Mouse (Mus musculus): ENCODE measurements around the gene Tbcd.

Tbcd gene

GRCm38 (mm10) chr11:121601422-121601821, 149.7 kb downstream of the Tbcd start:
- DNase-seq = no peak

GRCm38 (mm10) chr11:121605604-121606003, 153.9 kb downstream of the Tbcd start:
- DNase-seq = no peak

- DNase-seq = no peak
These were observed 159.2 kb downstream of the Tbcd start for GRCm38 (mm10) chr11:121610976-121611375.

- DNase-seq = no peak
These were observed 164.3 kb downstream of the Tbcd start for GRCm38 (mm10) chr11:121615961-121616485.

- no peak for DNase-seq
These were observed 164.8 kb downstream of the Tbcd start for GRCm38 (mm10) chr11:121616501-121616900.

GRCm38 (mm10) chr11:121617371-121617770, 165.6 kb downstream of the Tbcd start:
- DNase-seq = peak; percentile 50 to 51

- no peak for DNase-seq
These were observed 173.3 kb downstream of the Tbcd start for GRCm38 (mm10) chr11:121625007-121625406.

GRCm38 (mm10) chr11:121627521-121627920, 175.8 kb downstream of the Tbcd start:
- DNase-seq = no peak

GRCm38 (mm10) chr11:121629529-121629928, 177.8 kb downstream of the Tbcd start:
- DNase-seq = no peak

GRCm38 (mm10) chr11:121630406-121630805, 178.7 kb downstream of the Tbcd start:
- peak; percentile 37 to 51 for DNase-seq

- DNase-seq = peak; percentile 36 to 42
These were observed 179.7 kb downstream of the Tbcd start for GRCm38 (mm10) chr11:121631410-121631809.

GRCm38 (mm10) chr11:121636646-121637045, 184.9 kb downstream of the Tbcd start:
- DNase-seq = no peak

GRCm38 (mm10) chr11:121641501-121642145, 189.9 kb downstream of the Tbcd start:
- peak; percentile 49 to 66 for DNase-seq

GRCm38 (mm10) chr11:121645394-121645793, 193.6 kb downstream of the Tbcd start:
- no peak for DNase-seq

- no peak for DNase-seq
These were observed 195.6 kb downstream of the Tbcd start for GRCm38 (mm10) chr11:121647321-121647720.

GRCm38 (mm10) chr11:121648166-121648565, 196.4 kb downstream of the Tbcd start:
- no peak for DNase-seq

- peak; percentile 40 to 44 for DNase-seq
These were observed 198.2 kb downstream of the Tbcd start for GRCm38 (mm10) chr11:121649900-121650299.

GRCm38 (mm10) chr11:121650668-121651067, 198.9 kb downstream of the Tbcd start:
- no peak for DNase-seq

GRCm38 (mm10) chr11:121651556-121651955, 199.8 kb downstream of the Tbcd start:
- DNase-seq = no peak

GRCm38 (mm10) chr11:121651983-121652382, 200.2 kb downstream of the Tbcd start:
- DNase-seq = no peak

- DNase-seq = peak; percentile 65 to 89
These were observed 201.0 kb downstream of the Tbcd start for GRCm38 (mm10) chr11:121652547-121653305.

- DNase-seq = no peak
These were observed 201.9 kb downstream of the Tbcd start for GRCm38 (mm10) chr11:121653631-121654030.

GRCm38 (mm10) chr11:121654406-121654945, 202.7 kb downstream of the Tbcd start:
- no peak for DNase-seq
